Mouse (Mus musculus) testis, adult 2 months (tissue): Measurements from ENCODE around the gene Sprr2b.
"Not testable (repeated sequence)": the region's sequence is repeated elsewhere in the genome, so short reads cannot be mapped to it uniquely, and the experiment has no call there.

Source experiments
- CTCF ChIP-seq: fragments of 200-500 bp; IDR thresholded peaks from 2 replicates; pipeline ENCODE4 v1.5.1; 2012; ENCODE audit warnings: low read depth, mild to moderate bottlenecking, inconsistent platforms, low read length, moderate library complexity; ENCODE audit not compliant: control insufficient read depth, insufficient read depth, insufficient replicate concordance
- POLR2A ChIP-seq: fragments of 200-500 bp; IDR thresholded peaks from 2 replicates; pipeline ENCODE4 v1.6.1; 2012; ENCODE audit warnings: low read depth, mild to moderate bottlenecking, inconsistent platforms, low read length, moderate library complexity; ENCODE audit not compliant: control insufficient read depth

DNA sequence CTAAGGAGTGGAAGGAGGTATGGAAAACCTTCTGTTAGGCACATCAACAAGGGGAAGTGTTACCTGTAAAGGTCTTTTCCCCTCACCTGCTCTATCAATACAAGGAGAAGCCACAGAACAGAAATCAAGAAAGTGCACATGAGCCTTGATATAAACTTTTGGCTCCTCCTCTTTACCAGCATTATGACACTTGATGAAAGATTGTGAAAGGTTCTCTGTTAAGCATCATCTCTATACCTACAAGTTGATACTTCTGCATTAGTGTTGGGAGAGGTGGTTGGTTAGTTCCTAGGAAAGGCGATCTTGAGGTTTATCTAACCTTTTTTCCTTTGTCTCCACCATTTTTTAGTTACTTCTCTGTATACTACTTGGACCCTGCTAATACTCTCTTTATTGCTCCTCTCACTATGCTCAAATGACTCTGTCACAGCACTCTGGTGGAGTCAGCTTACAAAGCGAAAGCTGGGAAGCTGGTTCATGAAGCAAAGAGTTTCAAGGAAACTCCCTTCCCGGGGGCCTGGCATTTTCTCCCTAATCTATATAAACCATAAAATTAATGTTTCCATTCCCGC is 44.9 kb upstream of the Sprr2b start:
- not testable (repeated sequence) for TF ChIP-seq POLR2A, CTCF
